Mouse (Mus musculus): ENCODE results near the gene Olfr1490. TPM values are rescaled to one million over a fixed set of nuclear protein-coding genes. Genes with fewer than 3 reads are reported as not detected.
"Not testable (repeated sequence)": the region's sequence is repeated elsewhere in the genome, so short reads cannot be mapped to it uniquely, and the experiment has no call there.

Olfr1490 gene
- polyA plus RNA-seq (2014; fragmentation: Nextera tagmentation; extraction: Ambion mirVana) = not detected in 2 replicates

GRCm38 (mm10) chr19:13650791-13651190 lies at the start of gene Olfr1490:
Olfr1490 (plus strand) TSS chr19:13651091.
- H3K4me2 ChIP-seq = no peak within 1 kb of the TSS
- H3K4me3 ChIP-seq (ENCODE audit: low read depth, low read length) = no peak within 1 kb of the TSS
- H3K9ac ChIP-seq (ENCODE audit: low read depth, low read length) = no peak within 1 kb of the TSS
- H3K36me3 ChIP-seq (ENCODE audit: control insufficient read depth, insufficient read depth, low read length) = no peaks in the 10 kb centered on the region
- 45% methylated on average over 1 of the region's 1 CpGs for WGBS
- DNase-seq (ENCODE audit: low spot score) = no peak
- H3K4me1 ChIP-seq (replicated peaks; ENCODE audit: control insufficient read depth, insufficient read depth, low read length) = no peaks in the 10 kb centered on the region
- H3K9me3 ChIP-seq (ENCODE audit: control insufficient read depth, low read length) = no peaks in the 10 kb centered on the region
- ATAC-seq (replicated peaks; ENCODE audit: low FRiP score) = no peak
- H3K27me3 ChIP-seq (replicated peaks; ENCODE audit: control insufficient read depth, insufficient read depth, low read length) = no peaks in the 10 kb centered on the region
- no peak within 1 kb of the TSS for H3K27ac ChIP-seq (ENCODE audit: low read depth, low read length)

GRCm38 (mm10) chr19:13617075-13617474 lies 33.8 kb upstream of the Olfr1490 start, which contains the start of gene Olfr1487:
Olfr1487 (plus strand) TSS chr19:13617375.
- WGBS = 74% methylated on average over 2 of the region's 2 CpGs
- not testable (repeated sequence) for H3K4me2 ChIP-seq; ATAC-seq (replicated peaks; ENCODE audit: low FRiP score); H3K9ac ChIP-seq (ENCODE audit: low read depth, low read length); H3K4me1 ChIP-seq (replicated peaks; ENCODE audit: control insufficient read depth, insufficient read depth, low read length); H3K27ac ChIP-seq (ENCODE audit: low read depth, low read length); H3K36me3 ChIP-seq (ENCODE audit: control insufficient read depth, insufficient read depth, low read length); H3K4me3 ChIP-seq (ENCODE audit: low read depth, low read length); DNase-seq (ENCODE audit: low spot score); H3K9me3 ChIP-seq (ENCODE audit: control insufficient read depth, low read length); H3K27me3 ChIP-seq (replicated peaks; ENCODE audit: control insufficient read depth, insufficient read depth, low read length)

DNA sequence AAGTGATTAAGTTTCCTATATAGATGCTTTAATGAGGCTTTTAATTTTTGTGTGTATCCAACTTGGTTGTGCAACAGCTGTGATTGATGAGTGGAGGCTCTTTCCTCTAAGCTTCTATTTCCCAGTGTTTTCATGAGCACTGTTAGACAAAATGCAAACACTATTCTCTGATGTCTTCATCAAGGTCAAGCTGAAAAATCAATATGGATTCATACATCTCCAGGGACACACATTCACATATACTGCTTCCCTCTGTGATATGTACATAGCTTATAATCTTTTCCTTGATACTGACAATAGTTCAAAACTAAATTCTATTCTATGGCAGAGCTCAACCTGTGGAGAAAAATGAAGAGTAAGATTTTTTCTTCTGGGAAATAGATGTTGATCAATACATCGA lies 19.6 kb upstream of the Olfr1490 start, which contains the start of gene Olfr1489:
Olfr1489 (plus strand) TSS at position 301 of the 400 bp plus-strand sequence.
- DNase-seq (ENCODE audit: low spot score) = no peak
- Histone ChIP-seq H3K9me3 (ENCODE audit: control insufficient read depth, low read length) (no peaks in the 10 kb centered on the region), H3K27me3 (replicated peaks; ENCODE audit: control insufficient read depth, insufficient read depth, low read length) (no peaks in the 10 kb centered on the region), H3K4me1 (replicated peaks; ENCODE audit: control insufficient read depth, insufficient read depth, low read length) (no peaks in the 10 kb centered on the region), H3K4me2 (no peak within 1 kb of the TSS), H3K4me3 (ENCODE audit: low read depth, low read length) (no peak within 1 kb of the TSS), H3K27ac (ENCODE audit: low read depth, low read length) (no peak within 1 kb of the TSS), H3K36me3 (ENCODE audit: control insufficient read depth, insufficient read depth, low read length) (no peaks in the 10 kb centered on the region), H3K9ac (ENCODE audit: low read depth, low read length) (no peak within 1 kb of the TSS)
- WGBS = 80% methylated on average over 1 of the region's 1 CpGs
- ATAC-seq (replicated peaks; ENCODE audit: low FRiP score) = no peak

DNA sequence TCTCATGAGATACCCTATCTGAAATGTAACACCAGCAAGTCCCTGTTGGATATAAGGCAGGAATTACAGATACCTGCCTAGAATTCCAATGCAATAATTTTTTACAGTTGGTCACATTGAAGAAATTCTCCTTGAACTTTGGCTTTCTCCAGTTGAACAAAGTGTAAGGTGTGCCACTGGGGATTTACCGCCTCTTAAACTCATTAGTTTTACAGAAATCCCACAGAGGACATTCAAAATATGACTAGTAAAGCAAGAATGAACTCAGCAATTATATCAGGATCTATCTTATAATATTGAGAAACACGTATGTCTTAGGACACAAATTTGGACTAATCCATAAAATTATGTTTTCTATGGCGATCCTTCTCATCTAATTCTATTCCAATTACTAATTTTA lies 46.1 kb downstream of the Olfr1490 start, which contains the start of gene Olfr1491:
Olfr1491 (plus strand) TSS at position 301 of the 400 bp plus-strand sequence.
- WGBS = 65% methylated on average over 3 of the region's 3 CpGs
- Histone ChIP-seq H3K27me3 (replicated peaks; ENCODE audit: control insufficient read depth, insufficient read depth, low read length) (no peaks in the 10 kb centered on the region), H3K4me2 (no peak within 1 kb of the TSS), H3K9ac (ENCODE audit: low read depth, low read length) (no peak within 1 kb of the TSS), H3K9me3 (ENCODE audit: control insufficient read depth, low read length) (no peaks in the 10 kb centered on the region), H3K27ac (ENCODE audit: low read depth, low read length) (no peak within 1 kb of the TSS), H3K36me3 (ENCODE audit: control insufficient read depth, insufficient read depth, low read length) (no peaks in the 10 kb centered on the region), H3K4me1 (replicated peaks; ENCODE audit: control insufficient read depth, insufficient read depth, low read length) (no peaks in the 10 kb centered on the region), H3K4me3 (ENCODE audit: low read depth, low read length) (no peak within 1 kb of the TSS)
- DNase-seq (ENCODE audit: low spot score) (no peak), ATAC-seq (replicated peaks; ENCODE audit: low FRiP score) (no peak)

Small RNA genes lying within 50 kb of the gene (microRNA-seq; reads per million reads assigned to microRNA genes)
- not detected for gene Gm23931 (ENCODE audit: borderline number of aligned reads)

Other genes with a start within 250 kb of the Olfr1490 start
- not detected in 2 replicates for gene Olfr1469, start 243.2 kb upstream of the Olfr1490 start, polyA plus RNA-seq (2014; fragmentation: Nextera tagmentation; extraction: Ambion mirVana)
- not detected in 2 replicates for gene Olfr1471, start 207.7 kb upstream of the Olfr1490 start, polyA plus RNA-seq (2014; fragmentation: Nextera tagmentation; extraction: Ambion mirVana)
- gene Olfr1472, start 195.0 kb upstream of the Olfr1490 start, polyA plus RNA-seq (2014; fragmentation: Nextera tagmentation; extraction: Ambion mirVana) = not detected in 2 replicates
- gene Olfr1474, start 181.5 kb upstream of the Olfr1490 start, polyA plus RNA-seq (2014; fragmentation: Nextera tagmentation; extraction: Ambion mirVana) = not detected in 2 replicates
- not detected in 2 replicates for gene Olfr1475, start 170.9 kb upstream of the Olfr1490 start, polyA plus RNA-seq (2014; fragmentation: Nextera tagmentation; extraction: Ambion mirVana)
- not detected in 2 replicates for gene Olfr1477, start 150.5 kb upstream of the Olfr1490 start, polyA plus RNA-seq (2014; fragmentation: Nextera tagmentation; extraction: Ambion mirVana)
- not detected in 2 replicates for gene Olfr1480, start 123.2 kb upstream of the Olfr1490 start, polyA plus RNA-seq (2014; fragmentation: Nextera tagmentation; extraction: Ambion mirVana)
- not detected in 2 replicates for gene Olfr1484, start 67.6 kb upstream of the Olfr1490 start, polyA plus RNA-seq (2014; fragmentation: Nextera tagmentation; extraction: Ambion mirVana)
- gene Olfr1487, start 33.7 kb upstream of the Olfr1490 start, polyA plus RNA-seq (2014; fragmentation: Nextera tagmentation; extraction: Ambion mirVana) = not detected in 2 replicates
- not detected in 2 replicates for gene Olfr1489, start 19.5 kb upstream of the Olfr1490 start, polyA plus RNA-seq (2014; fragmentation: Nextera tagmentation; extraction: Ambion mirVana)
- not detected in 2 replicates for gene Olfr1491, start 46.2 kb downstream of the Olfr1490 start, polyA plus RNA-seq (2014; fragmentation: Nextera tagmentation; extraction: Ambion mirVana)
- gene Olfr1493-ps1, start 72.2 kb downstream of the Olfr1490 start, polyA plus RNA-seq (2014; fragmentation: Nextera tagmentation; extraction: Ambion mirVana) = not detected in 2 replicates
- gene Olfr1494, start 88.6 kb downstream of the Olfr1490 start, polyA plus RNA-seq (2014; fragmentation: Nextera tagmentation; extraction: Ambion mirVana) = not detected in 2 replicates
- gene Olfr1495, start 113.5 kb downstream of the Olfr1490 start, polyA plus RNA-seq (2014; fragmentation: Nextera tagmentation; extraction: Ambion mirVana) = not detected in 2 replicates
- gene Olfr1496, start 126.8 kb downstream of the Olfr1490 start, polyA plus RNA-seq (2014; fragmentation: Nextera tagmentation; extraction: Ambion mirVana) = not detected in 2 replicates
- not detected in 2 replicates for gene Olfr1497, start 147.1 kb downstream of the Olfr1490 start, polyA plus RNA-seq (2014; fragmentation: Nextera tagmentation; extraction: Ambion mirVana)
- not detected in 2 replicates for gene Olfr1499, start 168.4 kb downstream of the Olfr1490 start, polyA plus RNA-seq (2014; fragmentation: Nextera tagmentation; extraction: Ambion mirVana)
- gene Olfr1500, start 179.4 kb downstream of the Olfr1490 start, polyA plus RNA-seq (2014; fragmentation: Nextera tagmentation; extraction: Ambion mirVana) = not detected in 2 replicates
- gene Olfr1501, start 199.6 kb downstream of the Olfr1490 start, polyA plus RNA-seq (2014; fragmentation: Nextera tagmentation; extraction: Ambion mirVana) = not detected in 2 replicates
- gene Olfr1502, start 210.7 kb downstream of the Olfr1490 start, polyA plus RNA-seq (2014; fragmentation: Nextera tagmentation; extraction: Ambion mirVana) = not detected in 2 replicates
- gene Olfr1504, start 246.8 kb downstream of the Olfr1490 start, polyA plus RNA-seq (2014; fragmentation: Nextera tagmentation; extraction: Ambion mirVana) = not detected in 2 replicates

Measured in liver, embryonic 11.5 days (tissue).